Mouse (Mus musculus): Measurements from ENCODE around the gene Bcl2a1d.
"Not testable (repeated sequence)": the region's sequence is repeated elsewhere in the genome, so short reads cannot be mapped to it uniquely, and the experiment has no call there.

Gene Bcl2a1d

DNA sequence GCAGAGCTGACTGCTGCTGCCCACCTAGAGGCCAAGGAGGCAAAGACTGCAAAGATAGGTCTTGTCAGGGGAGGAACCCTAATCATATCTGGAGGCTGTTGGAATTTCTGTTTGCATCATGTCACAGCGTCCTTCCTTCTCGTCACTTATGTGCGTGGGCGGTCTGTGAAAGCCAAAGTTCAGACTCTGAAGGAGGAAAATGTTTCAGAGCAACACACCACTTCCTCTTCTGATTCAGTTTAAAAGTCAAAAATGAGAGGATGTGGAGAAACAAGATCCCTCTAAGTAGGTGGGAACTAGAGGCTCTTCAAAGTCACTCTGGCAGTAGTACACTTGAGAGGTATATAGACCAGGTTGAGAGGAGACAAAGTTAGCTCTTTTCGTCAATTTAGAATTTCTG, at the start of gene Bcl2a1d:
Bcl2a1d (minus strand) TSS at position 187 of the 400 bp plus-strand sequence.
- in situ Hi-C loops (cut with MboI) = not testable (repeated sequence)

DNA sequence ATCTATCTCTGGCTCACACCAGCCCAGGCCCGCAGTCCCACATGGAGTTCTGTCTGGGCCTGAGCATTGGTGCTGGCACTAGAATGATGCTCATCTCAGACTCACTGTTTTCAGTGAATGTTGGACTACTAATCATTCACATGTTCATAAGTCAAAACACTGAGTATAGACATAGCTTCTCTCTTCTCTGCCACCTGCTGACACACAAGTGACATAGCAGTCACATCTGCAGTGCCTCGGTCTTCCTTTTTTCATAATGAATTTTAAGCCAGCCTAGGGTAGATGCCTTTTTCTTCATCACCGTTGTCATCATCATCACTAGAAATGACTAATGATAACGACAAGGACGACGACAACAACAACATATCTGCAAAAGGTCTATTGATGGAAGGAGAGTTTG, 38.5 kb upstream of the Bcl2a1d start:
- in situ Hi-C loops (cut with MboI) = not testable (repeated sequence)

DNA sequence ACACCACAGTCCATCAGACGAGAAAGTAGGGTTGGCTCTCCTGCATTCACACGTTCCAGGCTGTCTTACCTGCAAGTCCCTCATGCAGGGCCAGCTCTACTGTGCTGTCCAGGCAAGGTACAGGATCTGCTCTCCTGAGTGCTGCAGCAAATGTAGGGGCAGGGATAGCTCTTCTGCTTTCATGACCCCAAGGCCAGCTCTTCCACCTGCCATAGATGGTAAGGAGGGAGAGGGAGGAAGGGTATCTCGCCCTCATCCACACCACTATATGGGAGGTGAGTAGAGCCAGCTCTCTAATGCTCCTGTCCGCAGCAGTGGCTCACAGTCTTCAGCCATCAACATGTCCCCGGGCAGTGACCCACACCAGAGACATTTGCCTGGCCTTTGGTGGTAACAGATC, 37.8 kb upstream of the Bcl2a1d start:
- in situ Hi-C loops (cut with MboI) = not testable (repeated sequence)

DNA sequence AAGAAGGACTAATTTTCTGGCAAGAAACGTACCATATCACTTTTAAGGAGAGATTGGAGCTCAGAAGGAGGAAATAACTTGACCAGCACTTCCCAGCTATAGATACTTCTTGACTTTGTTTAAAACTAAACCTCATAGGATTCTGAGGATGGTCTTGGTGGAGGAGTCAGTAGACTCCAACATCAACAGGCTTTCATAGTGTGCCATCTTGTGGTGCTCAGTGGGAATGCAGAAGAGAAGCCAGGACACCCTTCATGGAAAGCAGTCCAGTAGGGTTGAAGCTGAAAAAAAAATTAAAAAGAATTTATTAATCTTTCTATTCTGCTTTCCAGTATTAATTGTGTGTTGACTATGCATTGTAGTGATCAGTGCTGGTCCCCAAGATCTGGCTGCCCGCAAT, 15.0 kb upstream of the Bcl2a1d start:
- in situ Hi-C loops (cut with MboI) = not testable (repeated sequence)

DNA sequence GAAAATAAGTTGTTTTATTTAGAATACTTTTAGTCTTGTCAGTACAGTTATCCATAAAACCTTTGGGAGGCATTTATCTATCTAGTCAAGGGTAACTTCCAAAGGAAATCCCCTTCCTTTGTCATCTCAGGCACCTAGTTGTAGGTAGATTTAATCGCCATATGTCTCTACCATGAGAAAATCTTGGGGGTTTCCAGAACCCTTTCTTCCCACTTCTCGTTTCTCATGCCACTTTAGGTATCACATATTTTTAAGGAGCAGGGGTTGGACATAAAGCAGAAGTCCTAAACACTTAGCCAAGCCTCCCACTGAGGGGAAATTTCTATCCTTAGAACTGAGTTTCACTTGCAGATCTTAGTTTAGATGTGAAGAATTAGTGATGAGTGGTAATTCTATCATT, 14.3 kb upstream of the Bcl2a1d start:
- in situ Hi-C loops (cut with MboI) = not testable (repeated sequence)

DNA sequence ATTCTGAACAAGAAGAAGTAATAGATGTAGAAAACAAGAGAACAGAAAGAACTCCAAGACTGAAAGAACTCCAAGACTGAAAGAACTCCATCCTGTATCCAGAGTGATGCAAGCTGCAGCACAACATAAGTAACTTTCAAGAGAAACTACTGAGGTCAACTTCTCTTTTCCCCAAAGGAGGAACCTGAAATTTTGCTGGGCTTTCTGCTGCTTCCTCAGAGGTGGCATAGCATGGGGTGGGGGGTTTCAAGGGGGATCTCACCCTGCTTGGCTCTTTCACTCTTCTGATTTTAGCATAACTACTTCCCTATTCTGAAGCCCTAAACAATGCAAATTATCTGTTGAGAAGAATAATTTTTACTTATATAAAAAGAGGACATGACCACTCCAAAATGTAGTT, 3.6 kb upstream of the Bcl2a1d start:
- in situ Hi-C loops (cut with MboI) = not testable (repeated sequence)

DNA sequence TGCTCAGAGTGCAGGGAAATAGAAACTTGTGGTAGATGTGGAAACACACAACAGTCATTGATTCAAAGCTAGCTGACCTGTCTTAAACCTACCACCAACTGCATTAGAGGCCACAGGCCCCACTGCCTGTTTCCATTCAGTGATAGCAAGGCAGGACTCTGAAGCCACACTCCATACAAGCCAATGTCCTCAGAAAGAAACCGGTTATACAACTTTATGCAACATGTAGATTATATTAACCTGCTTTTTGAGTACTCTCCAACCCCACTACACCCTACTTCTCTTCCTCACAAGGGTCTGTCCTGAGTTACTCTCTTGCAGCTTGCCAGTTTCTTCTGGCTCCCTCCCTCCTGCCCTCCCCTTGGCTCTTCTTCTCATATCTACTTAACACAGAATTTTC, 1.5 kb upstream of the Bcl2a1d start:
- in situ Hi-C loops (cut with MboI) = not testable (repeated sequence)

DNA sequence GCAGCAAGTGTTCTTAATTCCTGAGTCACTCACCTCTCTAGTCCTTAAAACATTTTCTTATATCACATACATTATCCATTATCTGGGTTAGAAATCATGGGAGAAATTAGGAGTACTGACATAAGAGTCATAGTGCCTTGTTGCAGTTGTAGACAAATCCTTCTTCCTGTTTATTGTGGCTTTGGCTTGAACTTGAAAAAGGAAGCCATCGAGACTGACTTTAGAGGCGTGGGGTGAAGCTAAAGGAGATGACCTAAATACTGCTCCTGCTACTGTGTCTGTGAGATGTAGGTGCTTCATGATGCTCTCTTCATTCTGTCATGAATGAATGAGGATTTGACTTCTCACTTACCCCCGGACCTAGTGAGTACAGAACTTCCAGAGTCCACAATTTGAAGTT, 620 bp upstream of the Bcl2a1d start:
- in situ Hi-C loops (cut with MboI) = not testable (repeated sequence)

DNA sequence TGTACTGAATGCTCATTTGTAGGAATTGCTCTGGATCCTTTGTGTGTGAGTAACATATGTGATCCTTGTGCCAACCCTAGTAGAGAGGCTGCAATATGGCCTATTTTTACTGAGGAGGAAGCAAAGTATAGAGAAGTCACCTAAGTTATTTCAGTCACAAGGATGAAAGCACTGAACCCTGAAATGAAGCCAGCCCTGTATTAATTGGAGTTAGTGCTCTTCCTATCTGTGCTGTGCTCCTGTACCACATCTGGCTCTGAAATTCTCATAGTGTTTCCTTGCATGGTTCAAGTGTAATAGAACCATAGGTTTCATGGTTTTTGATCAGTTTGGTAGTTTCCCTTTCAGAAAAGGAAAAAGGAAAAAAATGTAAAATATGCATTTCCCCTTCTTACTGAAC, 3.4 kb downstream of the Bcl2a1d start:
- in situ Hi-C loops (cut with MboI) = not testable (repeated sequence)

DNA sequence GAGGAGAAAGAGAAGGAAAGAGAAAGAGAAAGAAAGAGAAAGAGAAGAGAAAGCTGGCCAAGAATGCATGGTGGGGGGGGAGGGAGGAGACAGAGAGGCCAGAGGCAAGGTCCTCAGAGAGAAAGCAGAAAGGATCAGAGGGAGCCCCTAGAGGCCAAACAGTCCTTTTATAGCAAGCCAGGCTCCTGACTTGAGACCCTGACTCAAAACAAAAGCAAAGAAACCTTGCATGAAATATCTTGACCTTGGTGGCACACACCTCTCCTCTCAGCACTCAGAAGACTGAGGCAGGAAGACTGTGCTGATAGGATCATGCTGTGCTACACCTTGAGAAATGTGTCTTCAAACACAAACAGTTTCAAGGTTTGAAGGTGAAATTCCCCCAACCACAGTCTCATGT, 10.1 kb downstream of the Bcl2a1d start:
- in situ Hi-C loops (cut with MboI) = not testable (repeated sequence)

DNA sequence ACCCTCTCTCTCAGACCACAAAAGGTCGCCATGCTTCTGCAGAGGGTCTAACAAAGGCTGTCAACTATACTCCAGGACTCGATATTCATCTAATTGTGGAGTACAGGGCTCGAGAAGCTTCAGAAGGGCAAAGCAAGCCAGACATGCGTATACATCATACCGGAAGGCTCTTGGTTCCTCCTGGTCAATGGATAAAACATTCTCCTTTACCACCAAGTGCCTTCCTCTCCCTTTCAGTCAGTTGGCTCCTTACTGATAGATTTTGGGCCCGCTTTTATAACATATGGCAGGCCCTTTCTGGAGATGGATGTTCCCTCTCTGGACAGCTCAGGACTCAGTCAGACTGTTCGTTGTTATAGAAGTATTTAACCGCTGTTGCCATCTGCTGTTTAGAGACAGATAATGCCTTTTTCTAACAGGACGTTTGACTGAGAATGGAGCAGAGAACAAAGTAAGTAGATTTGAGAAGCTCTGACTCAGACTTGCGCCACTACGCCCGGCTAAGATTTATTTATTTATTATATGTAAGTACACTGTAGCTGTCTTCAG, 11.7 kb downstream of the Bcl2a1d start, which contains the start of gene Mthfsl:
Mthfsl (minus strand) TSS at position 308 of the 549 bp plus-strand sequence.
- in situ Hi-C loops (cut with MboI) = not testable (repeated sequence)

DNA sequence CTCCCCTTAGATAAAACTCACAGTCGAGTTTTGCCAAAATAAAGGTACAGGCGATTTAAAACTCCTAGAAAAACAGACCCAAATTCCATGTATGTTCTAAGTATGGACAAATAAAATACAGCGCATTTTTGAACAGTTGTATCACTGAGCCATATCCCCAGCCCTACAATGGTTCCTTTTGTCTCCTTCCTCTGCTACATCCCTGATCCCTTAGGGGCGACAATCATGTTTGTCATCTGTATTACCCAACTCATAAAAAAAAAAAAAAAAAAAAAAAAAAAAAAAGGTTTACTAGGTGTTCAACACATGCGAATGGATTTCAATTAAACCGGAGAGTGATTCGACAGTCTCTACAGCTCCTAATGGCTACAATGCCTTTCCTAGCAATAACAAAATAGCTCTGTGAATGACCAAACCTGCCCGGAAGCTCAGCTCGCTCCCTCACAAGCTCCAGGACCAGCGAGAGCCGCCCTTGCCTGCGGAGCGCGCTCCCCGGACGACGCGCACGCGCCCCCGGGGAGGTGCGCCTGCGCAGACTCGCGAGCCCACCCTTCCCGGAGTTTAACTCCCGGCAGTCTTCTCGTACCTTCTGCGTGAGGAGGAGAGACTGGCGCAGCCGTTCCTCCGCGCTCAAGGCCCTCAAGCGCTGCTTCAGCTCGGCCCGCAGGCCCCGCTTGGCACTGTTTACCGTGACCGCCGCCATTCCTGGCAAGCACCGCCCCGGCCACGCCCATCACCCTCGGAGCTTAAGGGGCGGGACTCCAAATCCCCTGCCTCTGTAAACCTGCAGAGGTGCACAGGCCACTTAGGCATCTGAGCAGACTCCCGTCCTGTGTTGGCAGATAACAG, 12.4 kb downstream of the Bcl2a1d start:
- in situ Hi-C loops (cut with MboI) = not testable (repeated sequence)

DNA sequence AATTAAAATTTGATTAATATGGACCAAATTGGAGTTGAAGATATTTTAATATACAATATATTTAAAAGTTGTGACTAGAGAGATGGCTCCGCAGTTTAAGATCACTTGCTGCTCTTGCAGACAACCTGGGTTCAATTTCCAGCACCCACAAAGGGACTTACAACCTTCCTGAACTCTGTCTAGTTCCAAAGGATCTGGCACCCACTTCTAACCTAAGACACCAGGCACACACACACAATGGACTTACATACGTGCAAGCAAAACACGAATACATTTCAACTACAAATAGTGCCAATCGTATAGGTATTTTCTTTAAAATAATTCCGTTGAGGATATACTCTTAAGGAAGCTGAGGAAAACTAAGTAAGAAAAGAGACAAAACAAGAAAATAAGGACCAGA, 13.1 kb downstream of the Bcl2a1d start:
- in situ Hi-C loops (cut with MboI) = not testable (repeated sequence)

DNA sequence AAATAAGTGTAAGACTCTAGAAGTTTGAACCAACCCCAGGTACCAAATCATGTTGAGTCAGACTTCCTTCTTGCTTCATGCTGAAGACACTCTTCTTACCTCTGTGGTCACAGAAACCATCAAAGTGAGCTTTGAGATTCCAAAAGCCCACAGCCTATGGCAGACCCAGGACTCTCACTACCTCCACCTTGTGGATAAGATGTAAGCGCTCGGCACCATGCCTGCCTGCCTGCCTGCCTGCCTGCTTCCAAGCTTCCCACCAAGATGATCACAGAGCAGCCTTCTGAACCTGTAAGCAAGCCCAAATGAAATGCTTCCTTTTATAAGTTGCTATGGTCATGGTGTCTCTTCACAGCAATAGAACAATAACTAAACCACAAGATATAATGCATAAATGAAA, 13.6 kb downstream of the Bcl2a1d start:
- in situ Hi-C loops (cut with MboI) = not testable (repeated sequence)

DNA sequence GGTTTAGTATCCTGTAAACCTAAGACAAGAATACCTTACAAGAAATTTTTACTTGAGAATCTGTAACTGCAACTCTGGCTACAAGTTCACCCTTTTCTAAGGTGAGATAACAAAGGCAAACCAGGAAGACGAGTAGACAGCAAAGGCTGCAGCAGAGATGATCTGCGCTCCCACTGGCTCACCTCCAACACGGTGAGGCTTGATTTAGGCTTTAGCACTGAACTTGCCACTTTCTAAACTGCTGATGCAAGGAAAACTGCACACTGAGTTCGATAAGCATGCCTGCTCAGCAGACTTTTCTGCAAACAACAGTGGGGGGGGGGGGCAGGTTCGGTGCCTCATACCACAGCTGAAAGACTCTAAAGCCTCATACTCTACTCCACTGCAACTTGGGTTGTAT, 17.2 kb downstream of the Bcl2a1d start:
- in situ Hi-C loops (cut with MboI) = not testable (repeated sequence)

DNA sequence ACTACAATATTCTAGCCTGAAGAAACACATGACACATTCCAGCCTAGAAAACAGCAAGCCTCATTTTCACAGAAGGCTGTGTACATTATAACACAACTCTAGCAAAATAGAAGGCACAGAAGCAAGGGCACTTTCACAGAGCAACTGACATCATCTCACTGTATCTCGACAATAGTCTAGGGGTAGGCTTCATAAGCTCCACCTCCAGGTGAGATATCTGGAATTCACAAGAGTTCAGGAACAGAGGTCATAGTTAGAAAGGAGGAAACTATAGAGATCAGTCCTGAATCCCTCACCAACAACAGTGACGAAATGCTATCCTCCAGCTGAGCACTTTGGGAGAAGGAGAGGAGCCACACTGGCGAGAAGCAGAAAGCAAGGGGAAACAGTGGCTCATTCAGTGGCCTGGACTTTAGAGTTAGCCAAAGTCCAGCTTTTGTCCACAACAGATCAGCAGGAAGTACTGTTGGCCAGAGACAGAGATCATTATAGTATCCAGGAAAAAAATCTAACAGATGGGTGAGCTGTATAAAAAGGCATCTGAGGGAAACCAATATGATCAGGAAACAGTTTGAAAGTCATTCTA, 19.5 kb downstream of the Bcl2a1d start:
- in situ Hi-C loops (cut with MboI) = not testable (repeated sequence)

DNA sequence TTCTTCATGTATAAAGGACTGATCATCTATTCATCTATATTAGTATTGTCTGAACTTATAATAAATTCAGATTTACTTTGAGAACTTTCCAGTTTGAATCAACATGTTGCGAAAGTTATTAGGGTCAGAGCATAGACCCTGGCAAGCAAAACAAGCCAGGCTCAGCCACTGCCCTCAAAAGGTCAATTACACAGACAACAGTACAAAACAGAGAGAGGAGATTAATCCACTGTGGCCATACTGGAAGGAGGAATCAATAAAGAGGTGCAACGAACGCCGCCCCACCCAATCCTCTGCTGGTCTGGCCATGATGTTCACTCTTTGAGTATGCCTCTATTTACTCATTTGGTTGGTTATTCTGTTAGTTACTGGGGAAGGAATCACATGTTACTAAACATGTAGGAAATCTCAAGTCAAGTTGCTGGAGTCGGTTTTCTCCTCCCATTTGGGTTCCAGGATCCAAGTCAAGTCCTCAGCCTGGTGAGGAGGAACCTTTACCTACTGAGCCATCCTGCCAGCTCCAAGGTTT, 20.7 kb downstream of the Bcl2a1d start:
- in situ Hi-C loops (cut with MboI) = not testable (repeated sequence)

DNA sequence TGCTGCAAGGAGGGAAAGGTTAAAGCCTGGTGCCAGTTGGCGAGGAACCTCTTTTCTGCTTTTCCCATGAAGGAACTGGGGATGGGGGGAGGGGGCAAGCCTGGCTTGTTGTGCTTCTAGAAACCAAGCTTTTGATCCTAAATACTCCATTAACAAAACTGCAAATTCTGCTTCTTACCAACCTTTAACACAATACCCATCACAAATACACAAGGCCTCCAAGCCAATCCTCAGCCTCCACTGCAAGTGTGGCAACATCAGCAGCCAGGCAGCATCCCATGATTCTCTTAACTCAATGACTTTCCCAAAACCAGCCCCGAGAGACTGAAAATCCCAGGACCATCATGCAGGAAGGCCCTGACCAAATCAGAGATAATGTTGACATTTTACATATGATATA, 21.3 kb downstream of the Bcl2a1d start:
- in situ Hi-C loops (cut with MboI) = not testable (repeated sequence)

DNA sequence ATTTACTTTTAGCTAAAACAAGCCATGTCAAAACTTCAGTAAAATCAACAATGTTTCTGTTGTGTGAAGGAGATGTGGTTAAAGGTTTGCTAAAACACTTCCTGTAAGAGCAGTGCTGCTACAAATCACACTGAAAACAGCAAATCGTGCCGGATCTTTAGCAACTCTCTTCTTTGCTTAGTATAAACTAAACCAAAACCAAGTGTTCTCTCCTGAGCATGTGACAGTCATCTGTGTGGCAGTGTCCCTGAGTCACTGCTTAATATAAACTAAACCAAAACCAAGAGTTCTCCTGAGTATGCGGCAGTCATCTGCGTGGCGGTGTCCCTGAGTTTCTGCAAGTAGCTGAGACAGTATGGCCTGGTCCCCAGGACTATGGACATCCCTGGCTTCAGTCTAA, 21.9 kb downstream of the Bcl2a1d start:
- in situ Hi-C loops (cut with MboI) = not testable (repeated sequence)

DNA sequence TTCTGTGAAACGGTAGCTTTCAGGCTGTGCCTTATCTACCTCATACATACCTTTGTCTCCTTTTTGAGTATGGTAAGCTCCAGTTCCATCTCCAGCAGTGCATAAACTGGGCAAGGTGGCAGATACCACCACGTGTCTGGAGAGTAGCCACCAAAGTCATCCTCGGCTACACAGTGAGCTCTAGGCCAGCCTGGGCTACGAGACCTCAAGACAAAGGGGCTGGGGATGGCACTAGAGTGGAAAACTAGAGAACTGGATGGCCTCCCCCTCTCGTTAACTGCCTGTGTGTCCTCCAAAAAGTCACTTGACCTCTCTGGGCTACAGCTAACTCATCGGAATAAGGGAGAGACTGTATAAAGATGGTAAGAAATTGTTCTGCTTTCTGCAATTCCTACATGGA, 22.4 kb downstream of the Bcl2a1d start:
- in situ Hi-C loops (cut with MboI) = no loop called here

DNA sequence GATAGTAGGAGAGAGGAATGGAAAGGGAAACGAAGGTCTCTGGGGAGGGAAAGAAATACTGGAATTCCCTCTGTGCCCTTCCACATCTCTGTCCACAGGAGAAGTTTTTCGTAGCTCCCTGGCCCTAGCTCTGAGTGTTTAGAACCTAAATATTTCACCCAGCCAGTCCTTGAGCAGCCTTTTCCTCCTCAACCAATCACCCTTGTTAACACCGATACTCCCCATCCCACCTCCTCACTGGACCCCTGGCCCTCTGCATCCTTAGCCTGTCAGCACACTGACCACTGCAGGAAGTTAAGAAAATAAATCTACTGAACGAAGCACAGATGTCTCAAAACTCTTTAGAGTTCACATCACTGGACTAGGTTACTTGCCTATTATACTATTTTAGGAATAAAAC, 25.0 kb downstream of the Bcl2a1d start:
- in situ Hi-C loops (cut with MboI) = no loop called here

DNA sequence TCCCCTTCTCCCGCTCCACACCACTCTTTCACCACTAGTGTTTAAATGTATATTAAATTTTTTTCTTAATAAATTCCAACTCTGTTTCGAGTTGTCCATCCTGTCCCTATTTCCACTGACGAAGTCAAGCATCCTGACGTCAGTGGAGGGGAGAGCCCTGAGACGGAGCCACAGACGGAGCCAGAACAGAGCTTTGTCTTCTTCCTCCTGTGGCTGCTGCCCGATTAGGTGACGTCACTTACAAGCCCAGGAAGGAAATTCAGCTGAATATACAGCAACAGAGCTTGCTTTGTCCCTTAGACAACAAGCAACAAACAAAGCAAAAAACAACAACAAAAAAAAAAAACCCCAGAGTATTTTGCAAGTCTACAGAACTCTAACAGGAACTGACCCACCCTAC, 26.6 kb downstream of the Bcl2a1d start:
- in situ Hi-C loops (cut with MboI) = not testable (repeated sequence)

DNA sequence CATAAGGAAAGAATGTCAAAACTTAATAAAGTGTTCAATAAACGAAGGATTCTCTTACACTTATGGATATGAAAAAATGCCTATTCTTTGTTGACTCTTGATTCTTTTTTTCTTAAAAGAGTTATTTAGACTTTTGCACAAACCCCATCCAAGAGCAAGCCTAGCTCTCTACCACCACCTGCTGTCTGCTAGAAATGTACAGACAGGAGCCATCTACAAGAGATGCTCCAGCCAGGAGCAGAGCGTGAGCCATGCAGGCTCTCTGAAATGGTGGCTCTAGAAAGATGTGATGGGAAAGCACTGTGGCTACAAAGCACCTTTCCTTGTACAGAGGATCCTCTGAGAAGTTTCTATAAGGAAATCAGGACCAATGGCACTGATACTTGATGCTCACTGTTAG, 33.0 kb downstream of the Bcl2a1d start:
- in situ Hi-C loops (cut with MboI) = not testable (repeated sequence)
